Mouse (Mus musculus): ENCODE results near the gene Lrch4.

Lrch4 gene

GRCm38 (mm10) chr5:137652474-137652873, 23.6 kb downstream of the Lrch4 start:
- no peak for DNase-seq (ENCODE audit: low read depth)

- DNase-seq (ENCODE audit: low read depth) = no peak
These were observed 24.4 kb downstream of the Lrch4 start for GRCm38 (mm10) chr5:137653366-137653765.

GRCm38 (mm10) chr5:137654746-137655145, 25.8 kb downstream of the Lrch4 start:
- no peak for DNase-seq (ENCODE audit: low read depth)

GRCm38 (mm10) chr5:137656977-137657376, 28.1 kb downstream of the Lrch4 start:
- no peak for DNase-seq (ENCODE audit: low read depth)

- DNase-seq (ENCODE audit: low read depth) = no peak
These were observed 31.3 kb downstream of the Lrch4 start for GRCm38 (mm10) chr5:137660064-137660688.

- DNase-seq (ENCODE audit: low read depth) = no peak
These were observed 34.1 kb downstream of the Lrch4 start for GRCm38 (mm10) chr5:137663057-137663456.

GRCm38 (mm10) chr5:137668971-137669370, 40.0 kb downstream of the Lrch4 start:
- no peak for DNase-seq (ENCODE audit: low read depth)

GRCm38 (mm10) chr5:137670240-137670639, 41.3 kb downstream of the Lrch4 start:
- no peak for DNase-seq (ENCODE audit: low read depth)

- peak; percentile 62 for DNase-seq (ENCODE audit: low read depth)
These were observed 42.7 kb downstream of the Lrch4 start for GRCm38 (mm10) chr5:137671443-137672240.

GRCm38 (mm10) chr5:137672361-137672760, 43.4 kb downstream of the Lrch4 start:
- no peak for DNase-seq (ENCODE audit: low read depth)

GRCm38 (mm10) chr5:137673015-137673414, 44.1 kb downstream of the Lrch4 start:
- no peak for DNase-seq (ENCODE audit: low read depth)

GRCm38 (mm10) chr5:137674786-137675185, 45.9 kb downstream of the Lrch4 start:
- no peak for DNase-seq (ENCODE audit: low read depth)

- no peak for DNase-seq (ENCODE audit: low read depth)
These were observed 48.9 kb downstream of the Lrch4 start for GRCm38 (mm10) chr5:137677859-137678258.

- DNase-seq (ENCODE audit: low read depth) = no peak
These were observed 49.8 kb downstream of the Lrch4 start for GRCm38 (mm10) chr5:137678736-137679135.

GRCm38 (mm10) chr5:137679726-137680125, 50.8 kb downstream of the Lrch4 start:
- DNase-seq (ENCODE audit: low read depth) = no peak

GRCm38 (mm10) chr5:137682526-137682925, 53.6 kb downstream of the Lrch4 start:
- DNase-seq (ENCODE audit: low read depth) = no peak

- DNase-seq (ENCODE audit: low read depth) = no peak
These were observed 54.7 kb downstream of the Lrch4 start for GRCm38 (mm10) chr5:137683388-137684293.

- peak; percentile 97 for DNase-seq (ENCODE audit: low read depth)
These were observed 55.6 kb downstream of the Lrch4 start, which contains the start of gene Agfg2 for GRCm38 (mm10) chr5:137684294-137685123. Gene Agfg2, minus strand, starts transcription at chr5:137684726.

- DNase-seq (ENCODE audit: low read depth) = no peak
These were observed 56.7 kb downstream of the Lrch4 start for GRCm38 (mm10) chr5:137685653-137686052.

- no peak for DNase-seq (ENCODE audit: low read depth)
These were observed 57.3 kb downstream of the Lrch4 start for GRCm38 (mm10) chr5:137686127-137686790.

- DNase-seq (ENCODE audit: low read depth) = no peak
These were observed 61.1 kb downstream of the Lrch4 start for GRCm38 (mm10) chr5:137689974-137690373.
